Mouse (Mus musculus) MEL (cell line): ENCODE data around the gene Zscan26.
"Not testable (repeated sequence)": the region's sequence is repeated elsewhere in the genome, so short reads cannot be mapped to it uniquely, and the experiment has no call there.

ENCODE experiments used
- CHD1 ChIP-seq: IDR thresholded peaks from 2 replicates; pipeline ENCODE4 v1.6.1; 2012; ENCODE audit warnings: low read depth, mild to moderate bottlenecking, inconsistent platforms, low read length, improper control_type of control experiment
- CTCF ChIP-seq, 3 experiments: IDR thresholded peaks in 2 of 3; conservative IDR thresholded peaks in 1 of 3; 2 replicates each; pipeline ENCODE4 v1.5.1; 2011 to 2012; ENCODE audit warnings: low read length in 3 of 3, low read depth in 2 of 3, mild to moderate bottlenecking in 2 of 3, improper control_type of control experiment in 1 of 3, inconsistent platforms in 1 of 3, mixed read lengths in 1 of 3, moderate library complexity in 1 of 3; ENCODE audit not compliant: control insufficient read depth in 1 of 3, insufficient read depth in 1 of 3, poor library complexity in 1 of 3, severe bottlenecking in 1 of 3
- EP300 ChIP-seq, 2 experiments: IDR thresholded peaks; 2 replicates each; pipeline ENCODE4 v1.6.1; 2011; ENCODE audit warnings: improper control_type of control experiment in 2 of 2, low read length in 2 of 2, low read depth in 1 of 2, mild to moderate bottlenecking in 1 of 2
- NRF1 ChIP-seq: IDR thresholded peaks from 2 replicates; pipeline ENCODE4 v1.6.1; 2014; ENCODE audit warnings: low read depth, mild to moderate bottlenecking, inconsistent platforms, low read length, improper control_type of control experiment, moderate library complexity; ENCODE audit not compliant: poor library complexity, insufficient read depth, severe bottlenecking
- POLR2A ChIP-seq, 2 experiments: IDR thresholded peaks; 2 replicates each; pipeline ENCODE4 v1.6.1; 2011 to 2012; ENCODE audit warnings: low read length in 2 of 2, mild to moderate bottlenecking in 2 of 2, control low read depth in 1 of 2, improper control_type of control experiment in 1 of 2, low read depth in 1 of 2, moderate library complexity in 1 of 2; ENCODE audit not compliant: control insufficient read depth in 1 of 2, insufficient read depth in 1 of 2, poor library complexity in 1 of 2
- SIN3A ChIP-seq: IDR thresholded peaks from 2 replicates; pipeline ENCODE4 v1.6.1; 2012; ENCODE audit warnings: low read length, improper control_type of control experiment, inconsistent platforms
- ZC3H11A ChIP-seq: IDR thresholded peaks from 2 replicates; pipeline ENCODE4 v1.6.1; 2012; ENCODE audit warnings: low read depth, mild to moderate bottlenecking, inconsistent platforms, low read length, improper control_type of control experiment
- ZKSCAN1 ChIP-seq: IDR thresholded peaks from 2 replicates; pipeline ENCODE4 v1.6.1; 2012; ENCODE audit warnings: low read depth, mild to moderate bottlenecking, inconsistent platforms, low read length, improper control_type of control experiment, moderate library complexity

GRCm38 (mm10) chr13:21462516-21462915 lies 9.0 kb upstream of the Zscan26 start:
- not testable (repeated sequence) for TF ChIP-seq CTCF (IDR thresholded peaks at IDR 0.05 in 2 of 3, conservative IDR thresholded peaks at IDR 0.05 in 1 of 3; ENCODE audit: control insufficient read depth in 1 of 3, insufficient read depth in 1 of 3, low read depth in 2 of 3, low read length in 3 of 3, poor library complexity in 1 of 3, severe bottlenecking in 1 of 3); SIN3A; NRF1; EP300 (IDR thresholded peaks at IDR 0.05; ENCODE audit: low read depth in 1 of 2, low read length in 2 of 2); POLR2A (IDR thresholded peaks at IDR 0.05; ENCODE audit: control insufficient read depth in 1 of 2, insufficient read depth in 1 of 2, low read depth in 1 of 2, low read length in 2 of 2, poor library complexity in 1 of 2); ZKSCAN1; ZC3H11A; CHD1
